Comparison of ENCODE assay signal across 8 mouse cellular contexts in genomic region chr4:88543649-88544234, GRCm38 (mm10). TPM values are rescaled to one million over a fixed set of nuclear protein-coding genes. Genes with fewer than 3 reads are reported as not detected.
DNase-seq lines count a peak whose midpoint lies in the region; ATAC-seq and TF ChIP-seq lines count a peak whose summit lies in the region.

No protein-coding gene starts in this region.

- no peak overlapping the region for H3K27ac ChIP-seq in heart, embryonic 11.5 days (ENCODE audit: low read depth, low read length)
- H3K27ac ChIP-seq in forebrain, postnatal 0 days (ENCODE audit: low read depth, low read length), result no peak overlapping the region
- H3K27ac ChIP-seq in lung, embryonic 16.5 days (ENCODE audit: low read length), result no peak overlapping the region
- H3K27ac ChIP-seq in stomach, embryonic 15.5 days, result no peak overlapping the region

- no peaks in the 10 kb centered on the region for H3K9me3 ChIP-seq in heart, embryonic 11.5 days (replicated peaks; ENCODE audit: control insufficient read depth, low read length)
- no peaks in the 10 kb centered on the region for H3K9me3 ChIP-seq in forebrain, postnatal 0 days (ENCODE audit: low read length)
- no peaks in the 10 kb centered on the region for H3K9me3 ChIP-seq in lung, embryonic 16.5 days (ENCODE audit: control insufficient read depth, low read length)
- H3K9me3 ChIP-seq in stomach, embryonic 15.5 days, result no peaks in the 10 kb centered on the region

- H3K27me3 ChIP-seq in heart, embryonic 11.5 days (ENCODE audit: control insufficient read depth, insufficient read depth, low read length), result no peaks in the 10 kb centered on the region
- no peaks in the 10 kb centered on the region for H3K27me3 ChIP-seq in forebrain, postnatal 0 days (ENCODE audit: insufficient read depth, low read length)
- H3K27me3 ChIP-seq in lung, embryonic 16.5 days (ENCODE audit: control insufficient read depth, insufficient read depth, low read depth, low read length), result no peaks in the 10 kb centered on the region
- H3K27me3 ChIP-seq in stomach, embryonic 15.5 days (replicated peaks), result no peaks in the 10 kb centered on the region

- H3K4me1 ChIP-seq in heart, embryonic 11.5 days (ENCODE audit: control insufficient read depth, insufficient read depth, low read length), result no peaks in the 10 kb centered on the region
- no peaks in the 10 kb centered on the region for H3K4me1 ChIP-seq in forebrain, postnatal 0 days (ENCODE audit: insufficient read depth)
- no peaks in the 10 kb centered on the region for H3K4me1 ChIP-seq in lung, embryonic 16.5 days (replicated peaks; ENCODE audit: control insufficient read depth, insufficient read depth, low read length)
- H3K4me1 ChIP-seq in stomach, embryonic 15.5 days, result no peaks in the 10 kb centered on the region

- TF ChIP-seq CTCF in forebrain, postnatal 0 days (IDR thresholded peaks at IDR 0.05; ENCODE audit: low read depth), result peak; percentile 93

- H3K36me3 ChIP-seq in heart, embryonic 11.5 days (ENCODE audit: control insufficient read depth, insufficient read depth, low read length), result no peaks in the 10 kb centered on the region
- H3K36me3 ChIP-seq in forebrain, postnatal 0 days (ENCODE audit: insufficient read depth), result no peaks in the 10 kb centered on the region
- no peaks in the 10 kb centered on the region for H3K36me3 ChIP-seq in lung, embryonic 16.5 days (ENCODE audit: control insufficient read depth, insufficient read depth, low read length)
- no peaks in the 10 kb centered on the region for H3K36me3 ChIP-seq in stomach, embryonic 15.5 days

- ATAC-seq in heart, embryonic 11.5 days (replicated peaks; ENCODE audit: insufficient number of reproducible peaks, low FRiP score, low TSS enrichment), result no peak
- peak; percentile 83 for ATAC-seq in forebrain, postnatal 0 days
- ATAC-seq in lung, embryonic 16.5 days (ENCODE audit: low read depth), result peak; percentile 60; the same call in 1 of the 2 replicates
- peak; percentile 43; the same call in 1 of the 2 replicates for ATAC-seq in stomach, embryonic 15.5 days (ENCODE audit: insufficient read depth, low FRiP score, low read depth)

- H3K4me2 ChIP-seq in heart, embryonic 11.5 days, result no peak overlapping the region
- H3K4me2 ChIP-seq in forebrain, postnatal 0 days (ENCODE audit: low read depth), result no peak overlapping the region
- H3K4me2 ChIP-seq in lung, embryonic 16.5 days (ENCODE audit: low read depth, low read length), result no peak overlapping the region
- no peak overlapping the region for H3K4me2 ChIP-seq in stomach, embryonic 15.5 days

- 49% methylated on average over 2 of the region's 2 CpGs for WGBS in heart, embryonic 11.5 days (ENCODE audit: insufficient replicate concordance)
- 37% methylated on average over 2 of the region's 2 CpGs for WGBS in forebrain, postnatal 0 days
- WGBS in lung, embryonic 16.5 days, result 47% methylated on average over 2 of the region's 2 CpGs
- 43% methylated on average over 2 of the region's 2 CpGs for WGBS in stomach, embryonic 15.5 days

- H3K9ac ChIP-seq in heart, embryonic 11.5 days (ENCODE audit: low read depth, low read length), result no peak overlapping the region
- no peak overlapping the region for H3K9ac ChIP-seq in forebrain, postnatal 0 days
- no peak overlapping the region for H3K9ac ChIP-seq in lung, embryonic 16.5 days (ENCODE audit: low read length)
- H3K9ac ChIP-seq in stomach, embryonic 15.5 days, result no peak overlapping the region

- DNase-seq in heart, adult 8-10 months (ENCODE audit: low spot score), result peak; percentile 79
- DNase-seq in A20 (ENCODE audit: low read depth, low spot score) (peak; percentile 74), WW6 (ENCODE audit: low read depth, low spot score) (peak; percentile 28)
- peak; percentile 85 for DNase-seq in forebrain, postnatal 0 days
- DNase-seq in cerebellum, postnatal 25 days, result no peak

- no peak overlapping the region for H3K4me3 ChIP-seq in heart, embryonic 11.5 days (ENCODE audit: low read depth, low read length)
- H3K4me3 ChIP-seq in forebrain, postnatal 0 days (ENCODE audit: low read depth, low read length), result no peak overlapping the region
- H3K4me3 ChIP-seq in lung, embryonic 16.5 days (ENCODE audit: low read length), result no peak overlapping the region
- H3K4me3 ChIP-seq in stomach, embryonic 15.5 days (replicated peaks), result no peak overlapping the region

RNA-seq across cellular contexts. Expression of gene Ifna15, which starts 14.3 kb away (rescaled TPM):
- not detected for total RNA-seq in heart, adult 8-10 months (2022)
- polyA plus RNA-seq in heart, embryonic 11.5 days (2014; fragmentation: Nextera tagmentation; extraction: Ambion mirVana), result not detected in 2 replicates
- total RNA-seq in forebrain, postnatal 0 days (2014; rRNA removed), result not detected in 2 replicates
- not detected in 2 replicates for polyA plus RNA-seq in forebrain, postnatal 0 days (2015; fragmentation: Nextera tagmentation; extraction: Ambion mirVana)
- not detected in 2 replicates for polyA plus RNA-seq in lung, embryonic 16.5 days (2015; fragmentation: Nextera tagmentation; extraction: Ambion mirVana)
- polyA plus RNA-seq in stomach, embryonic 15.5 days (2015; fragmentation: Nextera tagmentation; extraction: Ambion mirVana), result not detected in 2 replicates

RNA-seq across cellular contexts. Expression of gene Ifnb1, which starts 21.2 kb away (rescaled TPM):
- total RNA-seq in heart, adult 8-10 months (2022), result not detected
- not detected in 2 replicates for polyA plus RNA-seq in heart, embryonic 11.5 days (2014; fragmentation: Nextera tagmentation; extraction: Ambion mirVana)
- not detected in 2 replicates for total RNA-seq in forebrain, postnatal 0 days (2014; rRNA removed)
- not detected in 2 replicates for polyA plus RNA-seq in forebrain, postnatal 0 days (2015; fragmentation: Nextera tagmentation; extraction: Ambion mirVana)
- not detected in 2 replicates for polyA plus RNA-seq in lung, embryonic 16.5 days (2015; fragmentation: Nextera tagmentation; extraction: Ambion mirVana)
- not detected in 2 replicates for polyA plus RNA-seq in stomach, embryonic 15.5 days (2015; fragmentation: Nextera tagmentation; extraction: Ambion mirVana)

RNA-seq across cellular contexts. Expression of gene Ifna14, which starts 27.9 kb away (rescaled TPM):
- not detected for total RNA-seq in heart, adult 8-10 months (2022)
- not detected in 2 replicates for polyA plus RNA-seq in heart, embryonic 11.5 days (2014; fragmentation: Nextera tagmentation; extraction: Ambion mirVana)
- total RNA-seq in forebrain, postnatal 0 days (2014; rRNA removed), result not detected in 2 replicates
- polyA plus RNA-seq in forebrain, postnatal 0 days (2015; fragmentation: Nextera tagmentation; extraction: Ambion mirVana), result not detected in 2 replicates
- not detected in 2 replicates for polyA plus RNA-seq in lung, embryonic 16.5 days (2015; fragmentation: Nextera tagmentation; extraction: Ambion mirVana)
- polyA plus RNA-seq in stomach, embryonic 15.5 days (2015; fragmentation: Nextera tagmentation; extraction: Ambion mirVana), result not detected in 2 replicates

RNA-seq across cellular contexts. Expression of gene Ifna9, which starts 48.4 kb away (rescaled TPM):
- total RNA-seq in heart, adult 8-10 months (2022), result not detected
- polyA plus RNA-seq in heart, embryonic 11.5 days (2014; fragmentation: Nextera tagmentation; extraction: Ambion mirVana), result not detected in 2 replicates
- not detected in 2 replicates for total RNA-seq in forebrain, postnatal 0 days (2014; rRNA removed)
- polyA plus RNA-seq in forebrain, postnatal 0 days (2015; fragmentation: Nextera tagmentation; extraction: Ambion mirVana), result not detected in 2 replicates
- not detected in 2 replicates for polyA plus RNA-seq in lung, embryonic 16.5 days (2015; fragmentation: Nextera tagmentation; extraction: Ambion mirVana)
- not detected in 2 replicates for polyA plus RNA-seq in stomach, embryonic 15.5 days (2015; fragmentation: Nextera tagmentation; extraction: Ambion mirVana)

RNA-seq across cellular contexts. Expression of gene Ifna12, which starts 59.4 kb away (rescaled TPM):
- not detected for total RNA-seq in heart, adult 8-10 months (2022)
- not detected in 2 replicates for polyA plus RNA-seq in heart, embryonic 11.5 days (2014; fragmentation: Nextera tagmentation; extraction: Ambion mirVana)
- total RNA-seq in forebrain, postnatal 0 days (2014; rRNA removed), result not detected in 2 replicates
- polyA plus RNA-seq in forebrain, postnatal 0 days (2015; fragmentation: Nextera tagmentation; extraction: Ambion mirVana), result not detected in 2 replicates
- polyA plus RNA-seq in lung, embryonic 16.5 days (2015; fragmentation: Nextera tagmentation; extraction: Ambion mirVana), result not detected in 2 replicates
- polyA plus RNA-seq in stomach, embryonic 15.5 days (2015; fragmentation: Nextera tagmentation; extraction: Ambion mirVana), result not detected in 2 replicates

Comparison
In these comparisons a context has a peak if more than half of its experiments do, and no peak if none do; other contexts are left out.
1. DNase-seq: peak in heart, adult 8-10 months (single experiment), A20 (single experiment), WW6 (single experiment) and forebrain, postnatal 0 days (single experiment); none in cerebellum, postnatal 25 days (0 of 2).